Mouse (Mus musculus): ENCODE results near the gene H6pd. TPM values are rescaled to one million over a fixed set of nuclear protein-coding genes. Genes with fewer than 3 reads are reported as not detected.

The H6pd gene
- total RNA-seq, 2 experiments from 2014 or later, result 39.8 to 45.4 TPM

DNA sequence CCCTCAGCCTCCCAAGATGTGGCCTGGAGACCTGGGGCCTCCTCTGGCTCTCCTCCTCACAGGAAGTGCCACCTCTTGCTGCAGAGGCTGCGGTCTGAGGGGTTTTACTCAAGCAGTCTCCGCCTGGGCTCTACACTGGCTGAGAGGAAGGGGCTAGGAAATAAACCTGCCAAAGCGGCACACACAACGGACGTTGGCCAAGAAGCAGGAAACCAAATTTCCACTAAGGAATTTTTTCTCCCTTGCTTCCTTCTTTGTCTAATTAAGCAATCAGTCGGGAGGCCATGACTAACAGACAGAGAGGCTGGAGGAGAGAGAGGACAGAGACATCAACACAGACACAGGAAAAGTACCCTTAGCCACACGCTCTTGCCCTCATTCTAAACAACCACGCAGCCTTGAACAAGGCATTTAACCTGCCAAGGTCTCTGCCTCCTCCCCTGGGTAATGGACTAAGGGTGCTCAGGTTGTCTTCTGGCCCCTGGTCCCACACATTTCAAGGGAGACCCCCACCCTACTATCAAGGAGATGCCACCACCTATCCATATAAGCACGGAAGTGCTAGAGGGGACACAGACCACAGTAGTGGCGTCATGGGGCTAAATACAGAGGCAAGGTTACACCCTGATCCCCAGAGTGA is 7.5 kb downstream of the H6pd start:
- DNase-seq (ENCODE audit: low spot score), result no peak
- intact Hi-C loops (cut with DNase I), result no loop called here

- intact Hi-C loops (cut with DNase I), result no loop called here
- no peak for DNase-seq (ENCODE audit: low spot score)
These were observed 8.8 kb downstream of the H6pd start for GRCm38 (mm10) chr4:149999931-150000555.

- DNase-seq (ENCODE audit: low spot score), result no peak
These were observed 9.3 kb downstream of the H6pd start for GRCm38 (mm10) chr4:149999510-149999900.

GRCm38 (mm10) chr4:149998786-149999509 is 9.9 kb downstream of the H6pd start:
- intact Hi-C loops (cut with DNase I), result no loop called here
- DNase-seq (ENCODE audit: low spot score), result peak; percentile 51

More at GRCm38 (mm10) chr4:149999510-149999900, 9.3 kb downstream of the H6pd start:
- intact Hi-C loops (cut with DNase I), result no loop called here

GRCm38 (mm10) chr4:149997999-149998398 is 10.8 kb downstream of the H6pd start:
- DNase-seq (ENCODE audit: low spot score), result no peak
- intact Hi-C loops (cut with DNase I), result no loop called here

- intact Hi-C loops (cut with DNase I), result no loop called here
- DNase-seq (ENCODE audit: low spot score), result no peak
These were observed 12.4 kb downstream of the H6pd start for GRCm38 (mm10) chr4:149996440-149996839.

GRCm38 (mm10) chr4:149995911-149996310 is 12.9 kb downstream of the H6pd start:
- intact Hi-C loops (cut with DNase I), result no loop called here

GRCm38 (mm10) chr4:149994218-149994617 is 14.6 kb downstream of the H6pd start:
- intact Hi-C loops (cut with DNase I), result no loop called here
- no peak for DNase-seq (ENCODE audit: low spot score)

More at GRCm38 (mm10) chr4:149995911-149996310, 12.9 kb downstream of the H6pd start:
- DNase-seq (ENCODE audit: low spot score), result no peak

- intact Hi-C loops (cut with DNase I), result no loop called here
- no peak for DNase-seq (ENCODE audit: low spot score)
These were observed 16.2 kb downstream of the H6pd start for GRCm38 (mm10) chr4:149992670-149993032.

GRCm38 (mm10) chr4:149991755-149992669 is 16.8 kb downstream of the H6pd start:
- no peak for DNase-seq (ENCODE audit: low spot score)
- intact Hi-C loops (cut with DNase I), result loop anchor here (2.0 kb wide), 1 partner anchor 17 kb away; the partner anchor contains the start of gene H6pd

- DNase-seq (ENCODE audit: low spot score), result no peak
- intact Hi-C loops (cut with DNase I), result loop anchor here (2.0 kb wide), 1 partner anchor 18 kb away; the partner anchor contains the start of gene H6pd
These were observed 17.7 kb downstream of the H6pd start for GRCm38 (mm10) chr4:149990954-149991633.

DNA sequence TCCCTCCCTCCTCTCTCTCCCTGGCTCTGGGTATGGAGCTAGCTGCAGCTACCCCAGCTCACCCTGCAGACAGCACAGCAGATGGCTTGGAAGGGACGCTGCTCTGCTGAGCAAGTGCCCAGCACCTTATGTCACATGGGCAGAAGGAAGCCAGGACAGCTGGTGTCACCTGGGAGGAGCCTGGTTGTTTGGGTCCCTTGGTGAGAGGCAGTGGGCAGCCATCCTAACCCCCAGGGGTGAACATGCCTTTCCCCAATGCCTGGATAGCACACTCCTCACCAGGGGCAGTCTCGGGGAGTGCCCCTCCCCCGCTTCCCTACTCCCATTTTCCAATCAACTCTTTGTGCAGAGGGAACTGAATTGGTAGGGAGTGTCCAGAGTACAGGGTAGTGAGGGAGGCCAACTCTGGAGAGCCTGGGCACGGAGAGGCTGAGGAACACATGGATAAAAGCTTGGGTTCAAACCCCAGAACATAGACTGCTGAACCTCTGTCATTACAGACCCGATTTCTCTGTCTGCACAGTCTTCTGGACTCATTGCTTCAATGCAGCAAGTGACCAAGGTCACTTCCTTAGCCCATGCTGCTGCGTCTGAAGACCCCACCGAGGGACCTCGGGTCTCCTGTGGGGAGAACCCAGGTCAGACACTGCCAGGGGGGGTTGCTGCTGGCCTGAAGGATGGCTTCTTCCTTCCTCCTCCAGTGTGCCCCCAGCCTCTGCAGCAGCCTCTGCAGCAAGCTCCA is 18.4 kb downstream of the H6pd start:
- intact Hi-C loops (cut with DNase I), result loop anchor here (2.0 kb wide), 1 partner anchor 18 kb away; the partner anchor contains the start of gene H6pd
- peak; percentile 48 for DNase-seq (ENCODE audit: low spot score)

- intact Hi-C loops (cut with DNase I), result loop anchor here (10.0 kb wide), 1 partner anchor 334 kb away; no protein-coding TSS in a partner anchor
- peak; percentile 77 for DNase-seq (ENCODE audit: low spot score)
These were observed 19.8 kb downstream of the H6pd start for GRCm38 (mm10) chr4:149988931-149989556.

- intact Hi-C loops (cut with DNase I), result loop anchor here (10.0 kb wide), 1 partner anchor 334 kb away; no protein-coding TSS in a partner anchor
- no peak for DNase-seq (ENCODE audit: low spot score)
These were observed 20.5 kb downstream of the H6pd start for GRCm38 (mm10) chr4:149988301-149988700.

- intact Hi-C loops (cut with DNase I), result loop anchor here (10.0 kb wide), 1 partner anchor 332 kb away; no protein-coding TSS in a partner anchor
These were observed 22.0 kb downstream of the H6pd start for GRCm38 (mm10) chr4:149986671-149987417.

DNA sequence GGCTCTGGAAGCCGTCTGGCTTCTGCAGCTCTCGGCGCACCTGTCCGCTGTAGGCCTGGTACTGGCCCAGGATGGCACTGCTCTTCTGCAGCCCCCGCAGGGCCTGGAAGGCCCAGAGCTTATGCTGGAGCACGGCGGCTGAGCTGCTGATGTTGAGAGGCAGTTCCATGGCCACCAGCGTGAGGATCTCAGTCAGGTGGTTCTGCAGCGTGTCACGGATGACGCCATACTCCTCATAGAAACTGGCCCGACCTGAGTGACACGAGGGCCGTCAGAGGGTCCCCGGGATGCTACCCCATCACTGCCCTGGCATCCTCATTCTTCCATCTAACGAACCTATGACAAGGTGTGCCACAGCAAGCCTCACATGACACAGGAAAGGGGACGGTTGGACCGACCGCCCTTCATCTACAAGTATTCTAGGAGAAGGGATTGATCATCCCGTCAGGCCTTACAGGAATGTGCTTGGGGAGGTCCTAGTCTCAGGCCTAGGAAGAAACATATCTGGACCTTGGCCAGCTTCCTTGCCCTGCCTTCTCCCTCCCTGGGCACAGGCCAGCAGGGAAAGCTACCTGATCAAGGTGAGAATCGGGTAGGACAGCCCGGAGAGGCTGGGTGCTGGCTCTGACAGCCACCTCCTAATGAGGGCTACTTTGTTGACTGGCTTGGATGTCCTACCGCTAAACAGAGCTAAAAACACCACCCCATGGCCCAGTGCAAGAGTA is 24.7 kb downstream of the H6pd start:
- DNase-seq (ENCODE audit: low spot score), result no peak
- intact Hi-C loops (cut with DNase I), result loop anchor here (10.0 kb wide), 1 partner anchor 329 kb away; no protein-coding TSS in a partner anchor

More at GRCm38 (mm10) chr4:149986671-149987417, 22.0 kb downstream of the H6pd start:
- DNase-seq (ENCODE audit: low spot score), result no peak

All from heart, postnatal 25 days (tissue).